In genomic region chr3:129723311-129723710, GRCm38 (mm10) we compare ENCODE assay signal across 20 mouse cellular contexts. TPM values are rescaled to one million over a fixed set of nuclear protein-coding genes. Genes with fewer than 3 reads are reported as not detected.
DNase-seq lines count a peak whose midpoint lies in the region; TF ChIP-seq lines count a peak whose summit lies in the region.
"Had no signal": no experiment of that assay in that cellular context is flagged by ENCODE, and none has a peak within 500 bp of the region (broad histone marks: within the 10 kb centered on the region; RNA-seq: fewer than 3 reads in every experiment).

No protein-coding gene starts in this region.

- H3K4me3 ChIP-seq in MEL (ENCODE audit: control insufficient read depth in 1 of 2, insufficient read depth in 1 of 2, low read depth in 2 of 2, low read length in 2 of 2): no peak overlapping the region

- H3K36me3 ChIP-seq in MEL (ENCODE audit: control insufficient read depth in 1 of 2, insufficient read depth in 2 of 2, low read length in 2 of 2): peaks cover 0 to 10% of the 10 kb centered on the region in 2 experiments; a peak in 2 of 4 replicates

- no peaks in the 10 kb centered on the region for H3K9me3 ChIP-seq in MEL (replicated peaks; ENCODE audit: insufficient read depth, low read length)
- H3K9me3 ChIP-seq: G1E had no signal

- peak; percentile 54 for DNase-seq in heart, adult 11 months
- no peak for DNase-seq in heart, adult 18-20 months
- DNase-seq in testis, postnatal 10 days (ENCODE audit: low spot score): peak; percentile 16
- DNase-seq in testis, postnatal 14 days (ENCODE audit: low spot score): no peak
- DNase-seq in MEL (ENCODE audit: low read depth, low spot score): no peak
- DNase-seq in layer of hippocampus, postnatal 10 days (ENCODE audit: low spot score in 2 of 2): no peak
- DNase-seq: adrenal gland, adult 2 months; adrenal gland, adult 8-10 months; adrenal gland, postnatal 10 days; adrenal gland, postnatal 14 days; adrenal gland, postnatal 25 days; adrenal gland, postnatal 36 days; B cell, adult 2 months; cerebellum, adult 11 months; cerebellum, adult 11-12 months; cerebellum, adult 18-20 months; cerebellum, adult 2 months had no signal

- no peaks in the 10 kb centered on the region; the same call in 1 of the 2 replicates for H3K79me2 ChIP-seq in MEL (ENCODE audit: control insufficient read depth, insufficient read depth, low read length, poor library complexity)

- no peak overlapping the region for H3K9ac ChIP-seq in MEL (ENCODE audit: control insufficient read depth, low read depth, low read length, poor library complexity, severe bottlenecking)

- TF ChIP-seq POLR2A in MEL (IDR thresholded peaks at IDR 0.05; ENCODE audit: control insufficient read depth in 1 of 2, insufficient read depth in 1 of 2, low read depth in 1 of 2, low read length in 2 of 2, poor library complexity in 1 of 2): no peak

- TF ChIP-seq EP300 in MEL (IDR thresholded peaks at IDR 0.05; ENCODE audit: low read depth in 1 of 2, low read length in 2 of 2): no peak

- H3K4me1 ChIP-seq in MEL (ENCODE audit: control insufficient read depth in 1 of 2, insufficient read depth in 2 of 2, low read length in 2 of 2): peaks cover 2 to 16% of the 10 kb centered on the region in 2 experiments; a peak in 3 of 4 replicates

- no peak for TF ChIP-seq RAD21 in MEL (IDR thresholded peaks at IDR 0.05; ENCODE audit: low read depth, low read length)

- no peaks in the 10 kb centered on the region for H3K27me3 ChIP-seq in MEL (ENCODE audit: control insufficient read depth in 1 of 2, insufficient read depth in 2 of 2, low read length in 2 of 2)
- H3K27me3 ChIP-seq: CH12.LX, Patski had no signal

- no peak overlapping the region for H3K27ac ChIP-seq in MEL (ENCODE audit: control insufficient read depth, low read depth, low read length)

- no peak for TF ChIP-seq CTCF in MEL (IDR thresholded peaks at IDR 0.05 in 2 of 3, conservative IDR thresholded peaks at IDR 0.05 in 1 of 3; ENCODE audit: control insufficient read depth in 1 of 3, insufficient read depth in 1 of 3, low read depth in 2 of 3, low read length in 3 of 3, poor library complexity in 1 of 3, severe bottlenecking in 1 of 3)

TF ChIP-seq in MEL, 35 proteins besides CTCF, POLR2A, EP300 and RAD21:
- TF ChIP-seq MAZ (IDR thresholded peaks at IDR 0.05; ENCODE audit: low read depth, low read length) (no peak), ZKSCAN1 (IDR thresholded peaks at IDR 0.05; ENCODE audit: low read depth, low read length) (0 out of 2 replicates have a peak, but pooled peaks have one; percentile 53)

RNA-seq across cellular contexts. Expression of gene Egf, which starts 31.8 kb away (rescaled TPM):
- 1 to 10 TPM; 2.1 to 2.9 TPM for total RNA-seq in heart, adult 18-20 months (2021)
- 1.5 and 1.8 TPM in 2 replicates for total RNA-seq in MEL (2012; rRNA removed)
- 1 to 10 TPM in 1 of 2 experiments, not detected in 1; 3.1 TPM for polyA plus RNA-seq in MEL (2012; ENCODE audit: insufficient read depth in 1 of 2, insufficient read length in 2 of 2, low read depth in 1 of 2, low replicate concordance in 2 of 2, missing spikeins in 1 of 2)
- total RNA-seq in layer of hippocampus, postnatal 10 days (2021): 1 to 10 TPM; 1.9 to 2.8 TPM

Comparison
In these comparisons a context has a peak if more than half of its experiments do, and no peak if none do; other contexts are left out.
1. DNase-seq: peak in heart, adult 11 months (single experiment) and testis, postnatal 10 days (single experiment); none in heart, adult 18-20 months (0 of 2), testis, postnatal 14 days (single experiment), MEL (single experiment) and layer of hippocampus, postnatal 10 days (0 of 2).